Mouse (Mus musculus) heart, embryonic 12.5 days (tissue): ENCODE results near the gene Ubtd2. TPM values are rescaled to one million over a fixed set of nuclear protein-coding genes. Genes with fewer than 3 reads are reported as not detected.

Experiments used
- ATAC-seq: fragments of 200-750 bp; cut with Nextera tagmentation; 2 replicates; pipeline ENCODE4 v1.8.0; 2017; ENCODE audit warnings: moderate TSS enrichment, moderate library complexity; ENCODE audit not compliant: insufficient number of reproducible peaks, low FRiP score
- H3K27ac ChIP-seq: fragments of 300-500 bp; sonication (generic); 2 replicates; pipeline ENCODE4 v1.5.1; 2016; ENCODE audit warnings: mild to moderate bottlenecking, moderate library complexity; ENCODE audit not compliant: poor library complexity, severe bottlenecking
- H3K27me3 ChIP-seq: fragments of 300-500 bp; sonication (generic); replicated peaks from 2 replicates; pipeline ENCODE4 v1.6.1; 2016; ENCODE audit warnings: mild to moderate bottlenecking, moderate library complexity
- H3K36me3 ChIP-seq: fragments of 300-500 bp; sonication (generic); 2 replicates; pipeline ENCODE4 v1.6.1; 2016; ENCODE audit warnings: mild to moderate bottlenecking, moderate library complexity
- H3K4me1 ChIP-seq: fragments of 300-500 bp; sonication (generic); replicated peaks from 2 replicates; pipeline ENCODE4 v1.6.1; 2016; ENCODE audit warnings: mild to moderate bottlenecking
- H3K4me2 ChIP-seq: fragments of 300-500 bp; sonication (generic); 2 replicates; pipeline ENCODE4 v1.6.1; 2016; ENCODE audit warnings: mild to moderate bottlenecking, moderate library complexity
- H3K4me3 ChIP-seq: fragments of 300-500 bp; sonication (generic); 2 replicates; pipeline ENCODE4 v1.5.1; 2016; ENCODE audit warnings: mild to moderate bottlenecking
- H3K9ac ChIP-seq: fragments of 300-500 bp; sonication (generic); 2 replicates; pipeline ENCODE4 v1.6.1; 2016; ENCODE audit warnings: mild to moderate bottlenecking, moderate library complexity
- H3K9me3 ChIP-seq: fragments of 300-500 bp; sonication (generic); replicated peaks from 2 replicates; pipeline ENCODE4 v1.6.1; 2016; ENCODE audit warnings: mild to moderate bottlenecking, moderate library complexity
- WGBS: fragments of 180-500 bp; shearing (Covaris S2); methylation state at CpG from one replicate; pipeline ENCODE4 v1.1.7; 2016; 5-methylcytosine and 5-hydroxymethylcytosine counted together
- polyA plus RNA-seq: library from polyadenylated mRNA; unstranded; fragments of >200 nt; fragmentation: Nextera tagmentation; extraction: Ambion mirVana; gene quantifications from 2 replicates; pipeline ENCODE4 v1.2.1, GENCODE M21; 2016

Ubtd2 gene
- polyA plus RNA-seq, 1 experiment from 2014 or later = 34.8 TPM

DNA sequence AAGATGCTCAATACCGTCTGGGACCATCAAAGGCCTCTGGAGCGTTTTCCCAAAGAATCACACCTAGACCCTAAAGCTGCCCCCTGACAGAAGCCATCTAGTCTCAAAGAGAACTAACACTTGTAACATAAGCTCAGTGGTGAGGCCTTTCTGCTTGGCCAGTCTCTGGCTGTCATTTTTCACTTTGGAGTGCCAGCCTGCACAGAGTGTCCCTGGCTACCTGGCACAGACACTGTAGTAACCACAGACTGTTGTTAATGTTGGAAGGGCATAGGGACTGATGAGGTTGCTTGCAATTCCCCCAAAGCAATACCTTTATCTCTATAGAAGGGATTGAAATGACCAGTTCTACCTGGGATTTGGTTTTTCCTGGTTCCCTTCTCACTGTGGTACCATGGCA is 66.1 kb downstream of the Ubtd2 start:
- Histone ChIP-seq H3K27me3 (no peaks in the 10 kb centered on the region), H3K4me3 (no peak overlapping the region), H3K4me1 (no peaks in the 10 kb centered on the region), H3K9me3 (no peaks in the 10 kb centered on the region), H3K9ac (no peak overlapping the region), H3K36me3 (peaks cover 35% of the 10 kb centered on the region), H3K4me2 (no peak overlapping the region), H3K27ac (no peak overlapping the region)
- WGBS = 83% methylated on average over 2 of the region's 2 CpGs
- no peak for ATAC-seq

DNA sequence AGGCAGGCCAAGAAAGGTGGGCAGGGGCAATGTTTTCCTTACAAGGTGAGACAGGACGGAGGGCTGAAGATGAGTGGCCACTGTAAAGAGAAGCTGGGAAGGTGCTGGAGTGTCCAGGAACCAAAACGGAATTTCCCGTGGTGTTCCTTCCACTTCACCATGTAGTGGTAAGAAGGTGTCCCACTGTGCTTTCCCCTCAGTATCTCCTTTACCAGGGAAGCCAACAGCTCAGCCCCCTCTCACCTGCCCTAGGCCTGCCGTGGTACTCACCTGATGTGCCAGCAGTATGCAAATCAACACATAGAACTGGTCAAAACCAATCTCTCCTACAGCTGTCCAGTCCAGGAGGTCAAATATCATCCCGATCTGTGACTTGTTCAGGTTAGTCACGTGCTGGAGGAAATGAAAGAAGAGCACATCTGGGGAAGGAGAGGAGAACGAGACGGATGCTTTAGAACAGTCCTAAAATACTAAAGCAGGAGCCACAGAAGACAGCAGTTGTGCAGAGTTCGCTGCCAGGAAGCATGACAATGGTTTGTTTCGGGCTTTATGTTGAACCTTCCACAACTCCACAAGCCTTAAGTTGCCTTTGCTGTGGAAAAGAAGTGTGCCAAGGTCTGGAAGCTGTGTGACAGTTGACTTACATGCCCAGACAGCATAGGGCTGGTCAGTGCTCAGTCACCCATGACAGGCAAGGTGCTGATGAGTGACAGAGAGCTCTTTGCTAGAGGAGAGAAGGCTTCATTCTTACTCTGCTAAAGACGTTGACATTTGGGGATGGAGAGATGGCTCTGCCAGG is 69.2 kb downstream of the Ubtd2 start:
- H3K4me1 ChIP-seq = no peaks in the 10 kb centered on the region
- peaks cover 23% of the 10 kb centered on the region for H3K36me3 ChIP-seq
- H3K27me3 ChIP-seq = no peaks in the 10 kb centered on the region
- H3K4me3 ChIP-seq = no peak overlapping the region
- WGBS = 82% methylated on average over 11 of the region's 11 CpGs
- no peaks in the 10 kb centered on the region for H3K9me3 ChIP-seq
- no peak overlapping the region for H3K9ac ChIP-seq
- no peak overlapping the region for H3K4me2 ChIP-seq
- H3K27ac ChIP-seq = no peak overlapping the region
- ATAC-seq = no peak

DNA sequence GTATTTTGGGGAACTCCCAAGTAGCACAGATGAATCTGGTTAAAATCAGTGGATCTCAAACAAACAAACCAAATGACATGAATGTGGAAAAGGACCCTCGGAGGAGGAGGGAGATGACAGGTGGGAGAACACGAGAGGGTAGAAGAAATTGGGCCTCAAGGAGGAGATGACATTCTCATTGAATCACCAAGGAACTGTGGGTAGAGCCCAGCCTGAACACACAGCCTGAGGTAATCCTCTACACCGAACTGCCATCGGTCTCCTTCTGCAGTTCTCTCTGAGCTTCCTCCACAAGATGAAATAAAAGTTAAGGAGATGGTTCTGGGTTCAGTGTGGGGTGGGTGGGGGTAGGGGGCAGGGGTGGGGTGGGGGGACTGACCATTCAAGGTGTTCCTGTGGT is 71.8 kb downstream of the Ubtd2 start:
- 85% methylated on average over 4 of the region's 4 CpGs for WGBS
- peaks cover 11% of the 10 kb centered on the region; the same call in 1 of the 2 replicates for H3K36me3 ChIP-seq
- H3K27me3 ChIP-seq = no peaks in the 10 kb centered on the region
- H3K4me3 ChIP-seq = no peak overlapping the region
- no peaks in the 10 kb centered on the region; the same call in 1 of the 2 replicates for H3K4me1 ChIP-seq
- no peak for ATAC-seq
- no peaks in the 10 kb centered on the region for H3K9me3 ChIP-seq
- H3K4me2 ChIP-seq = no peak overlapping the region
- no peak overlapping the region for H3K27ac ChIP-seq
- H3K9ac ChIP-seq = no peak overlapping the region

DNA sequence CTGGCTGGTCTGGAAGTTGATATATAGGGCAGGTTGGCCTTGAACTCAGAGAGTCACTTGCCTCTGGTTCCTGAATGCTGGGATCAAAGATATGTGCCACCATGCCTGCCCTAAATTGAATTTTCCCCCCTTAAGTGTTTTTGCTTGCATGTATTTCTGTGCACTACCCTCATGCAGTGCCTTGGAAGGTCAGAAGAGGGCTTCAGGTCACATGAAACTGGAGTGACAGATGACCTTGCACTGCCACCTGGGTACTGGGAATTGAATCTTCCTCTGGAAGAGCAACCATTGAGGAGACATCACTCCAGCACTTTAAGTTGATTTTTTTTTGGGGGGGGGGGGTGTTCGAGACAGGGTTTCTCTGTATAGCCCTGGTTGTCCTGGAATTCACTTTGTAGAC is 75.0 kb downstream of the Ubtd2 start:
- H3K9ac ChIP-seq = no peak overlapping the region
- no peak overlapping the region for H3K4me2 ChIP-seq
- H3K9me3 ChIP-seq = no peaks in the 10 kb centered on the region
- peaks cover 17% of the 10 kb centered on the region for H3K4me1 ChIP-seq
- H3K36me3 ChIP-seq = no peaks in the 10 kb centered on the region
- H3K27me3 ChIP-seq = peaks cover 5% of the 10 kb centered on the region; the same call in 1 of the 2 replicates
- H3K4me3 ChIP-seq = no peak overlapping the region
- 65% methylated on average over 1 of the region's 1 CpGs for WGBS
- no peak overlapping the region for H3K27ac ChIP-seq
- no peak for ATAC-seq

DNA sequence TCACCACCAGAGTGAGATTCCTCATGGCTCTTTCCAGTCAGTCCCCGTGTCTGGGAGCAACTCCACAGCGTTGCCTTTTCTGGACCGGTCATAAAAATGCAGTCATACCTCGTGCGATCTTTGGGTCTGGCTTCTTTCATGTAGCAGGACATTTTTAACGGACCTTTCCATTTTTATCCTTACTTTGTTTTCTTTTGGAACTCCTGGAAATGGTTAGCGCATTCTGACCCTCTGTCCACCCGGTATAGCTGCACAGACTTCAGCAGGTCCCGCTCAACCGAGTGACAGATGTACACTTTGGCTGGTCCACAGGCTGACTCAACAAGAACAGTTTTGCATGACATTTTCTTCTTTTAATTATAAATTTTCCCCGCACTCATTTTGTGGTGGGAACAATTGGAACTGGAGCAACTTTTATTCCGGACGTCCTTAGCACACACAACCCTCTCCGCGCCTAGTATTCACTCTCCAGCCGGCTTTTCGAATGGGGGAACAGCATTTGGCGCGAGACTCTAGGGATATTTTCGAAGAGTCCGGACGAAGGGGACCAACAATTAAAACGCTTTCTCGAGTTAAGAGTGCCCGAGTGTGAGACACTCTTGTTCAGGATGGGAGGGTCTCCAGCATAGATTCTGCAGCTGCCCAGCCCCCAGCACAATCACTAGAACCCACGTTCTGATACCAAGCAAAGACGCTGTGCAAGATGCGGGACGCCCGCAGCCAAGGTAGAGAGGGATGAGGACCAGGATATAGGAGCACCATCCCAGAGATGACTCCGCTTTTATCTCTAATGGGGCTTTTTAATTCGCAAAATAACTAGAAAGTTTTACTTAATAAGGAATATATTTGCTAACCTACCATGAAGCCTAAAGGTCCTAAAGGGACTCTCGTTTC is 76.9 kb downstream of the Ubtd2 start, which contains the start of gene Efcab9:
Efcab9 (minus strand) TSS at position 211 of the 894 bp plus-strand sequence.
- peak within 1 kb of the TSS; percentile 88 for H3K4me2 ChIP-seq
- H3K4me3 ChIP-seq = peak within 1 kb of the TSS; percentile 74
- H3K9ac ChIP-seq = peak within 1 kb of the TSS; percentile 75
- 3% methylated on average over 33 of the region's 33 CpGs for WGBS
- no peaks in the 10 kb centered on the region for H3K9me3 ChIP-seq
- H3K27ac ChIP-seq = no peak within 1 kb of the TSS
- H3K36me3 ChIP-seq = no peaks in the 10 kb centered on the region
- ATAC-seq = no peak; the same call in 1 of the 2 replicates
- H3K27me3 ChIP-seq = peaks cover 5% of the 10 kb centered on the region; the same call in 1 of the 2 replicates
- H3K4me1 ChIP-seq = peaks cover 21% of the 10 kb centered on the region

DNA sequence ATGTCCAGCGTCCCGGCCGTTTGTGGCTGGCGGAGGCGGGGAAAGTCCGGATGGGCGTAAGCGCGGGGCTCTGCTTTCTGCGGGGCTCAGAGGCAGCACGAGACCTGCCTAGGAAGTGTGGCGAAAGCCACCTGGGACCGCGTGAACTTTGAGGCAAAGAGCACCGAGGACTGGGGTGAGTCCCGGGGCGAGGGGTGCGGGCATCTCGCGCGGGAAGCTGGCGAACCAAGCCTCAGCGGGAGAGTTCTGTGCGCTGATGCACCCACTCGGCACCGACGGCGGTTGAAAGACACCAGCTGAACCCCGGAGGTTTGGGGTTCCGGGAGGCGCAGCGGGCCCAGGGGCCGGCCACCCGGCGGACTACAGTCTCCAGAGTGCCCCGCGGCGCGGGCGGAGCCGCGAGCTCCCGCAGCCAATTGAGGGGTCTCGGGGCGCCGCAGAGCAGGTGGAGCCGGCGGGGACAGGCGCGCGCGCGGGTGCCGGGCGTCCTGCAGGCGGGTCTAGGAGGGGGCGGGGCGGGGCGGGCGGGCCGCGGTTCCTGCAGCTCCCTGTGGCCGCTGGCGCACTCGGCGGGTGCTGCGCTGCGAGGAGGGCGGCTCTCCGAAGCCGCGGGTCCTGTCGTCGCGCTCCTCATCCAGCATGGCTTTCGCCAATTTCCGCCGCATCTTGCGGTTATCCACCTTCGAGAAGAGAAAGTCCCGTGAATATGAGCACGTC is 77.8 kb downstream of the Ubtd2 start, which contains the start of gene Stk10:
Stk10 (plus strand) TSS at position 541 of the 717 bp plus-strand sequence.
- peaks cover 5% of the 10 kb centered on the region; the same call in 1 of the 2 replicates for H3K27me3 ChIP-seq
- ATAC-seq = peak; percentile 95
- peak within 1 kb of the TSS; percentile 88 for H3K4me2 ChIP-seq
- H3K36me3 ChIP-seq = no peaks in the 10 kb centered on the region
- H3K9me3 ChIP-seq = no peaks in the 10 kb centered on the region
- peak within 1 kb of the TSS; percentile 75 for H3K9ac ChIP-seq
- H3K4me3 ChIP-seq = peak within 1 kb of the TSS; percentile 74
- H3K4me1 ChIP-seq = peaks cover 21% of the 10 kb centered on the region
- under 1% methylated on average over 76 of the region's 82 CpGs for WGBS
- H3K27ac ChIP-seq = no peak within 1 kb of the TSS

DNA sequence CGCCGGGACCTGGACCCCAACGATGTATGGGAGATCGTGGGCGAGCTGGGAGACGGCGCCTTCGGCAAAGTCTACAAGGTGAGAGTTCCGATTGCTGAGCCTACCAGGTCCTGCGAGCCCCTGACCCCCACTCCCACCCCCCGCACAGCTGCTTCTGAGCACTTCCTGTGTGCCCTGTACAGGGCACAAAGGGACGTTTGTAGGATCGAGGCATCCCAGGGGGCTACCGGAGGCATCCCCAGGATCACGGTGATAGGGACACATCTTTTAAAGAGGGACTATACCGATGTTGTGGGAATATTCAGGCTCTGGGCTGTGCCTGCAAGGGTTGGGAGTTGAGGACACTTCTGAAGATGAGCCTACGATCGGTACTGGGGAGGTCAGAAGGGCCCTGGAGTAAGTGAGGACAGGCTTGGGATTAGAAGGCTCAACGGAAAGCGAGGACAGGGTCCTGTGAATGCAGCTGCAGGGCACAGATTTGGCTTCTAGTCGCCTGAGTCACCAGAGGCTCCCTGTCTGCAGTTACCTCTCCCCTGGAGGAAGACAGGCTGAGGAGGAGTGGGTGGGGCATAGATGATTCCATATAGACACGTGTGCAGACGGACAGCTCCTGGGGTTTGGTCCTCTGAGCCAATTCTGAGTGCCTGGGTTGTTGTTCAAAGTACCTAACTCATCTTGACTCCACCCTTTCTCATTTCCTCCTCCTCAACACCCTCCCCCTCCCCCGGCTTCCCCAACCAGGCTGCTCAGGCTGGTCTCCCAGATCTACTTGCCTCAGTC is 78.5 kb downstream of the Ubtd2 start:
- H3K4me1 ChIP-seq = peaks cover 26% of the 10 kb centered on the region
- H3K4me3 ChIP-seq = peak overlapping the region; percentile 74
- no peaks in the 10 kb centered on the region for H3K36me3 ChIP-seq
- peak overlapping the region; percentile 75 for H3K9ac ChIP-seq
- peaks cover 5% of the 10 kb centered on the region; the same call in 1 of the 2 replicates for H3K27me3 ChIP-seq
- whole genome bisulfite sequencing = under 1% methylated on average over 24 of the region's 24 CpGs
- no peak overlapping the region for H3K27ac ChIP-seq
- H3K9me3 ChIP-seq = no peaks in the 10 kb centered on the region
- ATAC-seq = peak; percentile 50; the same call in 1 of the 2 replicates
- peak overlapping the region; percentile 88 for H3K4me2 ChIP-seq

DNA sequence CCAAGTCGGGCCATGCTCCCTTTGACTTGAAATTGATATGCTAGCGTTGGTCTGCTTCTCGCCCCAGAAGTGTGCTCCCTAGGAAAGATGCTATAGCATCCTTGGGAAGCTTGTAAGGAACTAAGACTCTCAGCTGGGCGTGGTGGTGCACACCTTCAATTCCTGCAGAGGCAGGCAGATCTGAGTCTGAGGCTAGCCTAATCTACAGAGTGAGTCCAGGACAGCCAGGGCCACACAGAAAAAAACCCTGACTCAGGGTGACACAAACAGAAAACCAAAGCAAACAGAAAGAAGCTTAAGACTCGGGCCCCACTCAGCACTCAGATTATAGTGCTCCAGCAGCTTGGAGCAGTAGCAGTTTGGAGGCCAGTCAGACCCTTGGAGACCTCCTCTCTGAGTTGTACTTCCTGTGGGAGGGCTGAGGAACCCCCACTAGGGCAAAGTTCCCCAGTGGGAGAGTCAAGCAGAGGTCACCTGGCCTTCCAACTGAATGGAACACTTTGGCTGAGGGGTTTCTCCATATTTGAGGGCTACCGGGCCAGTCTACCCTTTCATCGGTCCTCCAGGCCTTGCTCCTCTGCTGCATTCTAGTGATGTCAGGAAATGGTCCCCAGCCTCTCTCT is 79.4 kb downstream of the Ubtd2 start:
- Histone ChIP-seq H3K27me3 (peaks cover 5% of the 10 kb centered on the region; the same call in 1 of the 2 replicates), H3K4me1 (peaks cover 35% of the 10 kb centered on the region), H3K4me2 (peak overlapping the region; percentile 88), H3K4me3 (no peak overlapping the region), H3K27ac (no peak overlapping the region), H3K9ac (no peak overlapping the region), H3K9me3 (no peaks in the 10 kb centered on the region), H3K36me3 (no peaks in the 10 kb centered on the region)
- 71% methylated on average over 7 of the region's 7 CpGs for WGBS
- ATAC-seq = no peak

DNA sequence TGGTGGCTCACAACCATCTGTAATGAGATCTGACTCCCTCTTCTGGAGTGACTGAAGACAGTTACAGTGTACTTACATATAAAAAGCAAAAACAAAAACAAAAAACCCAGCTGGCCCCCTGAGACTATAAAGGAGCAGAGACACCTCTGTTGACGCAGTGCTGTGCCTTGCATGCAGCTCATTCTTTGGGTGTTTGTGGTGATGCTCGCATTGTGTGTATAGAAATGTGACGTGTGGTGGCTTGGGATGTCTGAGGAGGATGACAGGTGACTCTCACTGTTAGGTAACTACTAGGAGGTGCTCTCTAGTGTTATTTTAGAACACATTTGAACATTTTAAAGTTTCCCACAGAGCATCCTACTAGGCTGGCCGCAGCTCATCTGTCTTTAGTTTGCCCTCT is 80.5 kb downstream of the Ubtd2 start:
- no peak overlapping the region for H3K4me3 ChIP-seq
- H3K27me3 ChIP-seq = peaks cover 5% of the 10 kb centered on the region; the same call in 1 of the 2 replicates
- H3K4me1 ChIP-seq = peaks cover 37% of the 10 kb centered on the region
- H3K36me3 ChIP-seq = no peaks in the 10 kb centered on the region
- H3K27ac ChIP-seq = no peak overlapping the region
- H3K9ac ChIP-seq = no peak overlapping the region
- no peak for ATAC-seq
- H3K4me2 ChIP-seq = no peak overlapping the region
- WGBS = 92% methylated on average over 4 of the region's 4 CpGs
- H3K9me3 ChIP-seq = no peaks in the 10 kb centered on the region

DNA sequence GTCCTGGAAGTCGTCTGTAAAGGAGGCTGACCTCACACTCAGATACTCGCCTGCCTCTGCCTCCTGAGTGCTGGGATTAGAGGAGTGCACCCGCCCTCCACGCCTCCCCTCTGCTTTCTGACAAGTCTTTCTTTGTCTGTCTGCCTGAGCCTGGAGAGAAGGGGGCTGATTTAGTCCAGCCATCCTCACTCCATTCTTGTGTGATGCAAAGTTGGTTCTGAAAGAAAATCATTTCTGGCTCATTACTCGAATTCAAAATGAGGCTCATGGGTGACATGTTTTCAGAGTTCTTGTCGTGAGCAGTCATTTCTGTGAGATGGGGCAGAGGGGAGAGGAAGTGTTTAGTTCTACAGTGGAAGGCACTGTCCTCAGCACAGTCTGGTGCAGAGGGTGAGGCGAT is 81.8 kb downstream of the Ubtd2 start:
- Histone ChIP-seq H3K36me3 (no peaks in the 10 kb centered on the region), H3K27ac (no peak overlapping the region), H3K4me1 (peaks cover 37% of the 10 kb centered on the region), H3K4me2 (no peak overlapping the region), H3K4me3 (no peak overlapping the region), H3K27me3 (peaks cover 5% of the 10 kb centered on the region; the same call in 1 of the 2 replicates), H3K9ac (no peak overlapping the region), H3K9me3 (no peaks in the 10 kb centered on the region)
- 51% methylated on average over 7 of the region's 7 CpGs for WGBS
- ATAC-seq = no peak
